Mouse (Mus musculus) CD4-positive helper T cell, adult 2 months (primary cell): ENCODE data around the gene Cryba2.

Source experiments
- DNase-seq: peaks from one replicate; pipeline ENCODE4 v3.0.0-alpha.2; 2012; ENCODE audit warnings: low read depth, missing footprints, low spot score

Cryba2 gene

DNA sequence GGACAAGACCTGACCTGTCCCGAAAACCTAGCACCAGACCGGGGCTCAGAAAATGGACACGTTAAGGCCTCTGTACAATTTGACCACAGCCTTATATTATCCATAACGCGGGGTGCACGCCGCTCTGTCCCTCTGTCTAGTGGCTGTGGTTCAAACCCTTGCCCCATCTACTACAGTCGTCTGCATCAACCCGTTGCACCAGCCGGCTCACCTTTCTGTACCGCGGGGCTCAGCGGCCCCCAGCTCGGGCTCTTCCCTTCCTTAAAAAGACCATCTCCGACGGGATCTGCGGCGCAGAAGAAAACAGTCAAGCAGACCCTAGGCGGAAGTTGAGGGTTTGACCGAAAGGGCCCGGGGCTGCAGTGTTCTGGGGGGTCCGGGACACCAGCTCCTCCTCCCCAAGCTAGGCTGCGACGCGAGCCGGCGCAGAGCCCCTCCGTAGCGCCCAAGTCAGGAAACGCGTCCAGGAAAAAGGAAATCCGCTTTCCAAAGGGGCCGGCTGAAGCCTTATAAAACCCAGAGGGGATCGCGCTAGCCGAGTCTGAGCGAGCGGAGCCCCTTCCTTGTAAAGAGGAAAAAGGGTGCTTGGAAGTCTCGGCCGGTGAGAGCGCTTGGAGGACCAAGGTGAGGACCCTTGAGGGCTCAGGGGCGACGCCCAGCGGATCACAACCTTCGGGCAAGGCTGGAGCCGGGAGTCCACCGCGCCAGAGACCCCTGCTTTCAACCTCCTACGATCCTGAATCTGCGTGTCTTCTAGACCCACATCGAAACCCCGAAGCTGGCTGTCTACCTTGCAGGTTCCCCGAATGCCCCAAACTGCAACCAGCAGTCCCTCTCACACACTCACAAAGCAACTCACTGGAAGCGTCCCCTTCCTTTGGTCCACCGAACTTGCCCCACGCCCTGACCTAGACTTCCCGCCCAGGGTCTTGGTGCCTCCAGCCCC lies 8.5 kb downstream of the Cryba2 start:
- no peak for DNase-seq

DNA sequence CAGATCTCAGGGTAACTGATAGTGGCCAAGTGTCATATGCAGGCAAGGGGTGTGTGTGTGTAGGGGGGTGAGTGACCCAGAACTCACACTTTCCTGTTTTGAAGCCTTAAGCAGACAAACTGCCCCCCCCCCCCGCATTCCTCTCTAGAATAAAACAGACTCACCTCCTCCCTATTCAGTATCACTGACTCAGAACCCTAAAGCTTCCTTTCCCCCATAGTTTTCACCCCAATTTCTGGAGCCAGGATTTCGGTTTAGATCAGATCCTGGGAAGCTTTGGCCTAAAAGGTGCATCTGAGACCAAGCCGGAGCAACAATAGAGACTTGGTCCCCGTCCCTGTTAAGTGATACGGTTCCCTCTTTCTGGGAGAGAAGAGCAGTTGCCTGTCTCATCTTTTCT lies 9.5 kb downstream of the Cryba2 start:
- no peak for DNase-seq

DNA sequence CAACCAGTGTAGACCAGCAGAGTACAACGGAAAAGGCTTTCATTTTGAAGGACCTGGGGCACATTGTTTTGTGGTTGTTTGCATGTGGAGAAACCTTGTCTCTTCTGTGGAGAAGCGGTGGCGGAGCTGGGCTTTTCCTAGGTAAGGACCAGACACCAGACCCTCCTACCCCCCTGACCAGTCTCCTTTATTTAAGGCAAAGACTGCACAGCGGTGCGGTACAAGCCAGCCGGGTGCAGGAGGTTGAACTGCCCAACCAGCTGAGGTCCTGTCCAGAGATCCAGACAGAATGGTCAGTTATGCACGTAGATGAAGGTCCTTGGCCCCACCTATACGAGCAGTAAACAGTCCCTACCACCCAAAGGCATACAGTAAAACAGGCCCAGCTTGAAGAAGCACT lies 10.1 kb downstream of the Cryba2 start:
- DNase-seq, result no peak

DNA sequence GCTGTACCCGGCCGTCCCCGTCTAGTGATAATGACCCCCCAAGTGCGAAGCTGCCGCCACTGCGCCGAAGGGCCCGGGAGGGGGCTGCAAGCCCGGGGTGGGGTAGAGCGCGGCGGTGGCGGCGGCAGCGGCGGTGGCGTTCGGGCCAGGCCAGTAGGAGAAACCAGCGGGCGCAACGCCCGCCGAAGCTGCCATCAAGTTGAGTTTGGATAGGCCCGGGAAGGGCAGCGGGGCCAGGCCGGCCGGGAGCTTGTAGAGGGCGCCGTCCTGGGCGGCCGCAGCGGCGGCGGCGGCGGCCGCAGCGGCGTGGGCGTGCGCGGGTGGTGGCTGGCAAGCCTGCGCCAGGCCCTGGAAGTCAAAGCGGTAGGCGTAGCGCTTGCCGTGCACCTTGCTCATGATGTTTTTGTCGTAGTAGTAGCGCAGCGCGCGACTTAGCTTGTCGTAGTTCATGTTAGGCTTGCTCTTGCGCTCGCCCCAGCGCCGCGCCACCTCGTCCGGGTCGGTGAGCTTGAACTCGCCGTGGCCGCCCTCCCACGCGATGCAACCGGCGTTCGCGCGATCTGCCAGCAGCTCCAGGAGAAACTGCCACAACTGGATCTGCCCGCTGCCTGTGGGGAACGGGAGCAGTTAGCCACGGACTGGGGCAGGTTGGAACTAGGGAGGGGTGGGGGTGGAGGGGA lies 10.7 kb downstream of the Cryba2 start:
- DNase-seq, result no peak

DNA sequence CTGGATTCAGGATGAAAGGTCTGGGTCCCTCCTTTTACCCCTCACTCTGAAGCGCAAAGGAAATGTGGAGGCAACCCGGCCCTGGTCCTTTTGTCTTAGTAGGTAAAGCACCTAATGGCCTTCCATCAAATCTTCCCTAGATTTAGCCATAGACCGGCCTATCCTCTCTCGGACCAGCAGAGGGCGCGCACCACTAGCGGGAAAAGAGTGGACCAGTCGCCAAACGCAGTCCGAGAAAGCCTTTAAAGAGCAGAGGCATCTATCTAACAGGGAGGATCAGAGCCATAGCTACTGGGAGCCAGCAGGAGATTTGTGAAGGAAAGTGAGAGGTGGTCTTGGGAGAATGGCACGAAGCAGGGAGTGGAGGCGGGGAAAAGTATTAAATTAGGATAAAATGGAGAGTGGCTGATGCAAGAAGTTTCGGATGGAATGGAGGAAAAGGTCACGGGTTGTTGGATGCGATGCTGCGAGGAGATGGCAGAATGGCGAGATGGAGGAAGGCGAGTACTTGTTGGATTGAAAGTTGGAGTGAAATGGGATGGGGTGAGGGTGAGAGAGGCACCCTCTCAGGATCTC lies 12.1 kb downstream of the Cryba2 start:
- DNase-seq, result no peak

DNA sequence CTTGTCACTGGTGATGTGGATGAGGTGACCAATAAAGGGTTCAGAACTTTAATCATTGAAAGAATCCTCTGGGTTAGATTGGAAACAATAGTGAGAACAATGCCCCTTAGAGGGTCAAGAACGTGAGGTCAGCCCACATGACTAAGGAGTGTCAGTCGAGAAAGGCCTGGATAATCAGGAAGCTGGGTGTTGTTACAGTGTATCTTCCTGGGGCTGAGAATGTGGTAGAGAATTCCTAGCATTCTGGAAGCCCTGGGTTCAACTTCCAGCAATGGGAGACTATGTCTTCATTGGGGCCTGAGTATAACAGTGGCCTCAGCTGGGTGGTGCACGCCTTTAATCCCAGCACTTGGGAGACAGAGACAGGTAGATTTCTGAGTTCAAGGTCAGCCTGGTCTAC lies 15.7 kb downstream of the Cryba2 start:
- DNase-seq, result no peak

DNA sequence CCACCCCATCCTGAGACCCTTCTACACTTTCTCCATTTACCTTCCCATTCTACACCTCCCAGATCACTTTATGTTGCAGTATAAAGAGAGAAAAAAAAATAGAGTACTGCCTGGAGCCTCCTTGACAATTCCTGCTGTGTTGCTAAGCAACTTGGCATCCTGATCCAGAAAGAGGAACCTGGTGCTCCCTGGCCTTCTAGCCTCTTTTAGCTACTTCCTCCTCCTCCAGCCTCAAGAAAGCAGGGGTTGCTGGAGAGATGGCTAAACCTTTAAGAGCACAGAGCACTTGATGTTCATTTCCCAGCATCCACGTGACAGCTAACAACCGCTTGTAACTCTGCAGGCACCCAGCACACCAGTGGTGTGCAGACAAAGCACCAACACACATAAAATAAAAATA lies 20.7 kb downstream of the Cryba2 start:
- DNase-seq, result no peak

DNA sequence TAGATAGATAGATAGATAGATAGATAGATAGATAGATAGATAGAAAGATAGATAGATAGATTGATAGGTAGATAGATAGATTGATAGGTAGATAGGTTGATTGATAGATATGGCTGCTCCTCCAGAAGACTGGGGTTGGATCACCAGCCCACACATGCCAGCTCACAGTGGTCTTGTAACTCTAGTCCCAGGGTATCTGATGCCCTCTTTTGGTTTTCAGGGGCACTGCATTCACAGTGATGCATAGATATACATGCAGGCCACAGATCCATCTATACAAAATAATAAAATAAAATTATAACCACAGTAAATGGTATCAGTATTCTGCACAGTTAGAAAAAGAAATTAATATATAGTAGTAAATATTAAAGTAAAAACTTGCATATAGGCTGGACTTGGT lies 31.2 kb downstream of the Cryba2 start:
- DNase-seq, result no peak

DNA sequence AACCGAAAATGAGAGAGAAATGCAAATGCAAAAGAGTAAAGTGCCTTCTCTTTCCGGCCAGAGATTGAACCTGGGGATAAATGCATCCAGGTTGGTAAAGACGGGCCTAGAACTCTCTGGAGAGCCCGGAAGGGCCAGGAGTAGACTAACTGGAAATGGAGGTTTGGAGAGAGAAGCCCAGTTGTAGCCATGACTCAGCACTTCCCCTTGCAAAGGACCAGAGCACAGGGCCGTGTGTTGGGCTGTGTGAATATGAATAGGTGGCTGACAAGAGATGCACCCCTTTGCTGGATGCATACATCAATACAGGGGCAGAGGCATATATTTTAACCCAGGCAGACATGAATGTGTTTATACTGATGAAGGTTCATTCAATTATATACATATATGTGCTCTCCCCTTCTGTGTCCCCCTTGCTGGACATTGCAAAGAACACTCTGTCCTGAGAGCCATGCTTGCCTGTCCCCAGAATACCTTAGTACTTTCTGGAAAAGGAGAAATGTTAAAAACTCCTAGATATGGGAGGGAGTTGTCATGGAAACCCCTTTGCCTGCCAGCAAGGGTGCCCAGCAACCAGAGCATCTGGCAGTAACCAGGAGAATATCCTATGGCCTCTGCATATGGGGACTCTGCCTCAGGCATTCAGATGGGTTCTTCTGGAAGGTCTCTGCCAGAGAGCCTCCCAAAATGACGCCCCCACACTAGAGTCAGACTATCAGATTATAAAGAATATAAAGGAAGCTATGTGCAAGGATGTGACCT lies 33.5 kb downstream of the Cryba2 start:
- no peak for DNase-seq

DNA sequence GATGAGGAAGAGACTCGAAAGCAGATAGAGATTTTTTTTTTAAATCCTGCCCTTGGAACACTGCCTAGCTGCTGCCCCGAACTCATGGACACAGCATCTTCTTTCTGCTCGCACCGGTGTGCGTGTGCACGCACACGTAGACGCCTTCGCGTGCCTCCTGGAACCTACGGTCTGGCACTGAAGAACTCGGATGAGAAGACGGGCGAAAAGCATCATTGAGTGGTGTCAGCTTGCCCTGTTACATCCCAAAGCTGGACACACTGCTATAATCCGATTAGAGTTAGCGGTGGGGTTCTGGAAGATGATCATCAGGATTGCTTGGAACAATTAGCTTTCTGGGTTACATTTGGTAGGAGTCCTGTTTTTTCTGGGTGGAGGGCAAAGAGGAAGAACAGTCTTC lies 34.1 kb downstream of the Cryba2 start:
- no peak for DNase-seq

DNA sequence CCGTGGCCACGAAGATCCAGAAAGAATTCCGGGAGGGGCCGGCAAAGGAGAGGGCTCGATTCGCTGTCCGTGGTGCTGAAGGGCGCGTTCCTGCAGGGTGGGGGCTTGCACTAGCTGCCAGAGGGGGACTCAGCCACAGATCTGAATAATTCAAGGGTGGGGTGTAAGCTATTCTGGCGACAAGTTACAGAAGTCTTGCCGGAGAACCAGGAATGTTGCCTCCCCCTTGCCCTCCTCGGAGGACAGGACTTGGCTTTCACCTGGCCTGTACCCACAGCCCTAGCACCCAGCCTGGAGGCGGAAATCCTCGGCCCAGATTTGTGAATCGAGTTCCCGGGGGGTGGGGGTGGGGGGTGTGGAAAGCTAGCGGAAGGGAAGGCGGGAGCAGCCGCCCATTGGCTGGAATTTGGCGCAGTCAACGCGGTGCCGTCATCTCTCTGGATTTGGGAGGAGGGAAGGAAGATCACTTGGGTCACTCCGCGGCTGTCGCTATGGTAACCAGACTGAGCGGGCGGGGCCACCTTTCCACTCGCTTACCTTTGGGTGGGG lies 34.7 kb downstream of the Cryba2 start:
- peak; percentile 8 for DNase-seq

DNA sequence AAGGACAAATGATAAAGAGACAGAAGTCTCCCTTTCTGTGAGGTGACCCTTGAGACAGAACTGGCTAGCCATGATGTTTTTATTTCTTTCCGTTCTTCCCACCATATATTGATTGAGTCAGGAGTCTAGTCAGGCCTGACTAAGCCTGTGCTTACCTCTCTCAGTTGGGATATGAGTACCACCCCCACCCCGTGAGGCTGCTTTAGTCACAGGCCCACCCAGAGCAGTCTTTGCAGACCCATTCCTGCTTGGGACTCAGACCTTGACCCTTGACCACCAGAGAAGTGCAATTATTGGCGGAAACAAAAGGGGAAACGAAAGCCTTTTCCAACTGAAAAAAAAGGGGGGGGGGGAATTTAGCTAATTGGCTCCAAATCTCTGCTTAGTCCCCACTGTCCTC lies 35.3 kb downstream of the Cryba2 start:
- DNase-seq, result no peak

DNA sequence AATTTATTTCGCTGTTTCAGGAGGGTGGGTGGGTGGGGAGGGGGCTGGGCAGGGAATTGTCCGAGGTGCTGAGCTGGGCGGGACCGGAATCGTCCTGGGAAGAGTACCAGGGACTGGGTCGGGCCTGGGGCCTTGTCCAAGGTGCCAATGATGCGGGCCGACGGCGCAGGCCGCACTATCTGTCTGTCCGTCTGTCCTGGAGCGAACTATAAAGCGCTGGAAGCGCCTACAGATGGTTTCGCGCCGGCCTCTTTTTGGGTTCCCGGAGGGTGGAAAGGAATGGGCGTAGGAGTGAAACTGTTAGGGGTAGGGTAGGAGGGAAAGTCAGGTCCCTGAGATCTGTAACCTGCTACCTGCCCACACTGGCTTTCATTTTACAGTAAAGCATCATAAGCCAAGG lies 35.7 kb downstream of the Cryba2 start:
- no peak for DNase-seq

DNA sequence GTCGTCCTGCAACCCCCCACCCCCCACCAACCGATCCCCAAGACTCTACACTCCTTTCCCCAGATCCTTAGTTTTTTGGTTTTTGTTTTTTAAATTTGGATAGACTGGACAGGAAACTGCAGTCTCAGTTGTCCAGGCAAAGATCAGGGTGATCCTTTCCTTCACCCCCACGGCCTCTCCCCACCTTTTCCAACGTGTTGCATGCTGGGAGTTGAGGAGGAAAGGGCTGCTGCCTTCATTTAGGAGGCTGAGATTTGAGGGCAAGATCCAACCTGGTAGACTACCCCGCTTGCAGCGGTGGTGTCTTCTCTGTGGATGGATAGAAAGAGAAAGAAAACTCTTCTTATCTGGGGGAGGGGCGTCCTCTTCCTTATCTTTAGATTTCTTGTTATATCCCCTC lies 36.2 kb downstream of the Cryba2 start:
- no peak for DNase-seq

DNA sequence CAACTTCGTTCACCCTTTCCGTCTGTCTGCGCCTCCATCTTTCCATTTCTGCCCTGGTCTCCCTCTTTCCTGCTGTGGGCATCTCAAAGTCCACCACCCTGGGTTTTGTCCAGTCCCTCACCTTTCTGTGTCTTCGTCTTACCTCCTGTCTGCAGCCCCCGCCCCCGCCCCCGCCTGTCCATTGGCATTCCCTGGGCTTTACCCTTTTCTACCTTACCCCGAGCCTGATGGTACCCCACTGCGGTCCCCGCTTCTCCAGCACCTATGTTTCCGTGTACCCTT lies 36.6 kb downstream of the Cryba2 start:
- DNase-seq, result no peak

DNA sequence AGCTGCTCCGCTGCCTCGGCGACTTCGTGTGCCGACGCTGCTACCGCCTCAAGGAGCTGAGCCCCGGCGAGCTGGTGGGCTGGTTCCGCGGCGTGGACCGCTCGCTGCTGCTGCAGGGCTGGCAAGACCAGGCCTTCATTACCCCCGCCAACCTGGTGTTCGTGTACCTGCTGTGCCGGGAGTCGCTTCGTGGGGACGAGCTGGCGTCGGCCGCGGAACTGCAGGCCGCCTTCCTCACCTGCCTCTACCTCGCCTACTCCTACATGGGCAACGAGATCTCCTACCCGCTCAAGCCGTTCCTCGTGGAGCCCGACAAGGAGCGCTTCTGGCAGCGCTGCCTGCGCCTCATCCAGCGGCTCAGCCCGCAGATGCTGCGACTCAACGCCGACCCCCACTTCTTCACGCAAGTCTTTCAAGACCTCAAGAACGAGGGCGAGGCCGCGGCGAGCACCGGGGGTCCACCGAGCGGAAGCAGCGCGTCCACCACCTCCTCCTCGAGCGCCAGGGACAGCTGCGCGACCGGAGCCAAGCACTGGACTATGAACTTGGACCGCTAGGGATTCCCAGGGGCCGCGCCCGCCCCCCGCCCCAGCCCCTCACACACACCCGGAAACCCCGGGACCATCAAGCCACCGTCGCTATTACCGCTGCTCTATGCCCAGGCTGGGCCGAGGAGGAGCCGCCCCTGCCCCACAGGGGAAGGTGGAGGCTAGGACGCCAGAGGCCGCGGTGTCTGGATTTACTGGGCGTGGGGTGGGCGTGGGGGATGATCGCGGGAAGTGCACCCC lies 37.1 kb downstream of the Cryba2 start:
- peak; percentile 12 for DNase-seq

DNA sequence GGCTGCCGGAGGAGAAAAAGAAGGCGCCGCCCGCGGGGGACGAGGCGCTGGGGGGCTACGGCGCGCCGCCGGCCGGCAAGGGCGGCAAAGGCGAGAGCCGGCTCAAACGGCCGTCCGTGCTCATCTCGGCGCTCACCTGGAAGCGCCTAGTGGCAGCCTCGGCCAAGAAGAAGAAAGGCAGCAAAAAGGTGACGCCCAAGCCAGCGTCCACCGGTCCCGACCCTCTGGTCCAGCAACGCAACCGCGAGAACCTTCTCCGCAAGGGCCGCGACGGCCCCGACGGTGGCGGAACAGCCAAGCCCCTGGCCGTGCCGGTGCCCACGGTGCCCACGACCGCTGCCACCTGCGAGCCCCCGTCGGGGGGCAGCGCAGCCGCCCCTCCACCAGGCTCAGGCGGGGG lies 37.8 kb downstream of the Cryba2 start:
- no peak for DNase-seq

DNA sequence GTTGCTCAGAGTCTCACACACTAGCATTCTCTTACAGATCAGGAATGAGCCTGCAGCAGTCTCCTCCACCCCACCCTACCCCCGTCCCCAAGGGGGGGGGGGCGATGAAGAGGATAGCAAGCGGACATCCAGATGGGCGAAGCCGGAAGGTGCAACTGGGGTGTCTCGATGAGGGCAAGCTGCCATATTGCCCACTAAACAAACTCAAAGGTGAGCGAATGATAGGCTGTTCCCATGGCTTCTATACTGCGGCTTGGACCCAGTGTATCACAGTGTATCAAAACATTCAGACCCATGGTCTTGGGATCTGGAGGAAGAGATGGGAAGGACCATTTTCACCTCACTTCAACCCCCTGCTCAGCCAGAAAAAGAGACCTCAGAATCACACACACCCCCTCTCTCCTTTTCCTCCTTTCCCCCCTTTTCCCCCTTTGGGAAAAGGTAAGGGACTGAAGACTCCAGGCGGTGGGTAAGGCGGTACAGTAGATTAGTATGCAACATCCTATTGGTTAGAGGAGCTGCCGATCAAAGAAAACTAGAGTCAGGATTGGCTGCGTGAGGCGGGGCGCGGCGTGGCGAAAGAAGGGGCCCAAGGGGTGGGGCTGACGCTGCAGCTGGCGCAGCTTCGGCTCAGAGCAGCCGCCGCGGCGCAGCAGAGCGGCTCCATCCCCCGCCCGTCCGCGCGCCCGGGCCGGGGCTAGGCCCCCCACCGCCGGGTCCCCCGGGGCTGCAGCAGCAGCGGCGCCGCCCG lies 38.5 kb downstream of the Cryba2 start, which contains the start of gene Cdk5r2:
Gene Cdk5r2, plus strand, starts transcription at position 629 of the 751 bp plus-strand sequence.
- peak; percentile 72 for DNase-seq

DNA sequence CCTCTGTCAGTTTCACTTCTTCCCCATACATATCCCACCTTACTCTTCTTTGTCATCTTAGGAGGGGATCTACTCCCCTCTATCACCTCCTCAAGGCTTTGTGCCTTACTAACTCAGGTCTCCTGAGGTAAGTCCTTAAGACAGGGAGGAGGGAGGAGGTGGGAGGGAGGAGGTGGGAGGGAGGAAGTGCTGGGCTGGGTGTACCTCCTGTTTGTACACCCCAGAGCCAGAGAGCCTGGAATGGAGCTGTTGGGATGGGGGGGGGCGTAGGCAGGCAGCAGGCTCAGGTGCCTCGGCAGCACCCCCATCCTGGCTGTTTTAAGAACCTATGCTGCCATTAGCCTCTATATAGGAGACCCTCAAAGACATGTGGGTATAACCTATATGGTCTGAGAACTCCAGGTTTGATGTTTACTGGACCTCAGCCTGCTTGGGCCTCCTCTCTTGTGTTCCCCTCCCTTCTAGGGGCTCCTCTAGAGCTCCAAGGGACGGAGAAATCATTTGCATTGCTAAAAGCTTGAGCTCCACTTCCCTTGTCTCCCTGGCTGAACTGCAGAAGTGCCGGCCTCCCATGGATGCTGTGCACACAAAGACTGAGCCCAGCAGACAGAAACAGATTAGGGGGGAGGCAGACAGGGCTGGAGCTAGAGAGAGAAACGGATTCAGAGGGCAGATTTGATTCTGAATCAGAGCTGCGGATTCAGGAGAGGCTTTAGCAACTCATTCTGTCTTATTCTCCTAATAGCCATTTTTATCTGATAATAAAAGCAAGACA lies 41.8 kb downstream of the Cryba2 start:
- DNase-seq, result no peak

DNA sequence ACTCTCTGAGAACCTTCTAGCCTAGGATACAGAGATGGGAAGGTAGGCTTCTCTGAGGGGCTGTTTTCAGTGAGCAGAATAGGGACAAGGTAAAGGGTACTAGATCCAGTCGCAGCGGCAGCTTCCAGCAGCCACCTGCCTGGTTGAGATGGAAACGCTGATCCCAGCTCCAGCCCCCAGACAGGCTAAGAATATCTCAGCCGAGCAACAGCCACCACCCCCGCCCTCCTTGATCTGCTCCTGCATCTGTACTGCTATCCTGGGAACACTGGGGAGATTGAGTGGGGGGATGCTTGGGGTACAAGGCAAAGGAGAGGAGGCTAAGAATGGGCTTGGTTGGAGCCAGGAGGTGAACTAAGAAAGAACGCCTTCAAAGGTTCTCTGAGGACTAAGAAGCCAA lies 42.7 kb downstream of the Cryba2 start:
- DNase-seq, result no peak
